Mouse (Mus musculus): ENCODE data around the gene 1700088E04Rik.
A peak's percentile ranks its signal among the peaks of the same experiment; 100 is the strongest.

The 1700088E04Rik gene

DNA sequence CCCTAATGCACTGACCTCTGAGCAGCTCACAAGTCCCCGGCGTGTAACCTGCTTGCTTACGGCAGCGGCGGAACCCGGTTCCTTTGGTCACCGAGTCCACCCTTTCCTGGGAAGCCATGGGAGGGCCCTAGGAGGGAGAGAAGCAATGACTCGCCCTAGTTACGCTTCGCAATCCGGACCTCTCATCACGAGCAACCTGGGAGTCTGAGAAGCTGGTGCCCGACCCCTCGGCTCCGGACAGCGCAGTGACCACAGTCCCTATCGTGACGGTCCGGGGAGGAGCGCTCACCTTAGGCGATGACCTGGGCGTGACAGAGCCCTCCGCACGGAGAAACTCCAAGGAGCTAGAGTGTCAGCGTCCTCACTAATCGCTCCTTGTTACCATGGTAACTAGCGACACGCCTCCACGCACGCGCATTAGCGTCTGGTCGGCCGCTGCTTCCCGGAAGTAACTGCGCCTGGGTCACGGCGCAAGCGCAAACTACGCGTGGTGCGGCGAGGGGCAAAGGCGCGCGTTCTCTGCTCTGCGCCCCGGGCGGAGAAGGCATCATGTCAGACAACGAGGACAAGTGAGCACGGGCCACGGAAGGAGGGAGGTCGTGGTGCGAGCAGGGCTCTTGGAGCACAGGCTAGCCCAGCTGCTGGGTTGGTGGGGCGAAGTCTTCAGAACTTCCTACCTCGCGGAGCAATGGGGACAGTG lies at the start of gene 1700088E04Rik, which contains the start of gene Polr2f:
TSS of gene 1700088E04Rik (minus strand) at position 388 of the 700 bp plus-strand sequence.
TSS of gene Polr2f (plus strand) at position 144 of the 700 bp plus-strand sequence.
- peak; percentile 95 to 96 for DNase-seq (ENCODE audit: low spot score in 2 of 2)

DNA sequence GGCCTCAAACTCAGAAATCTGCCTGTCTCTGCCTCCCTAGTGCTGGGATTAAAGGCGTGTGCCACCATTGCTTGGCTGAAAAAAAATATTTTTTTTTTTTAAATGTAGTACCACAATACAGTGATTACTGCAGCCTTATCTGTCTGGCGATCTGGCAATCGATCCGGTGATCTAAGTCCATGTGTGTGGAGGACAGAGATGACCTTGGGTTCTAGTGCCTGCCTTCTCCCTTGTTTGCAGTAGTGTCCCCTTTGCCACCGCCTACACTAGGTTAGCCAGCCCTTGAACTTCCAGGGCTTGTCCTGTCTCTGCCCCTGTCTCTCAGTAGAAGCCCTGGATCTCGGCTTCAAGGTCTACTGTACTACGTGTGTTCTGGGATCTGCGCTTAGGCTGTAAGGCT lies 46.8 kb upstream of the 1700088E04Rik start:
- DNase-seq (ENCODE audit: low spot score in 2 of 2), result no peak

DNA sequence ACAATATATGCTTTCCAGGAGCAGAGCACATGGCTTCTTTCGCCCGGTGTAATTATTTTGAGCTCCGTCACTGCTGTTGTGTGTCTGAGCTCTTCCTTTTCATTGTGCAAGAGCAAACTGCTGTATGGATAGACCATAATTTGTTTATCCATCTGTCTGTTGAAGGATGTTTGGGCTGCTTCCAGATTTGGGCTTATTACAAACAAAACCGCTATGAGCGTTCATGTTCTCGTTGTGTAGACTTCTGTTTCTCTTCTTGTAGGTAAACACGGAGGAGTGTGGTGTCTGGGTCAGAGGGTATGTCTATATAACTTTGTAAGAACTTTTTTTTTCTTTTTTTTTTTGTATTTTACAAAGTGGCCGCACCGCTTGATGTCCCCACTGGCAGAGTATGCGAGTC lies 44.2 kb upstream of the 1700088E04Rik start:
- DNase-seq (ENCODE audit: low spot score in 2 of 2), result no peak

DNA sequence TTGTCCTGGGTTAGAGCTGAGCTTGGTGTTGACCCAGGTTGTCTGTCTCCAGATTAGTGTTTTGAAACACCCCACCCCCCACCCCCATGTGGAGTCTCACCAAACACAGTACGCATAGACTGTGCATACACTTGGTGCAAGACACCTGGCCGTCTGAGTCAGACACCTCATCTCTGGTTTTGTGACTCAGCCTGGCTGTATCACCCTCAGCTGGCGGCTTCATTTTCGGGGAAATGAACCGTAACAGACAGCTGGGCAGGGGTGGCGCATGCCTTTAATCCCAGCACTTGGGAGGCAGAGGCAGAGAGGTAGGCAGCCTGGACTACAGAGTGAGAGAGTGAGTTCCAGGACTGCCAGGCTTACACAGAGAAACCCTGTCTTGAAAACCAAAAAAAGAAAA lies 35.9 kb upstream of the 1700088E04Rik start:
- no peak for DNase-seq (ENCODE audit: low spot score in 2 of 2)

DNA sequence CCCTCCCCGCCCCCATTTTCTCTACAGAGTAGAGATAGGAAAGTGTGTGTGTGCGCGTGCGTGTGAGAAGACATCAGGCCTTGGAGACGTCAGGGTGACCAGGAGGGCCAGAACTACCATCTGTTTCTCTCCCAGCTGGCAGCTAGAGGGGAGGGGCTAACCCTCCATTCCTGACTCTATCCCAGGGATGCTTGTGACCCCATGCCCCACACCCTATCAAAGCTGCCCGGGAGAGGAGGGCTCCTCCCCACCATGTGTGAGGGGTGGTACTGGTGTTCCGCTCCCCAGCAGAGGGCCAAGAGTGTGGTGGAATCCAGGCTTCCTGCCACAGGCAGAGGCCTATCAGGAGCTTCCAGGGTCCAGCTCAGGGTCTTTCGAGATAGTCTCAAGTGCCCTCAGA lies 25.7 kb upstream of the 1700088E04Rik start:
- no peak for DNase-seq (ENCODE audit: low spot score in 2 of 2)

DNA sequence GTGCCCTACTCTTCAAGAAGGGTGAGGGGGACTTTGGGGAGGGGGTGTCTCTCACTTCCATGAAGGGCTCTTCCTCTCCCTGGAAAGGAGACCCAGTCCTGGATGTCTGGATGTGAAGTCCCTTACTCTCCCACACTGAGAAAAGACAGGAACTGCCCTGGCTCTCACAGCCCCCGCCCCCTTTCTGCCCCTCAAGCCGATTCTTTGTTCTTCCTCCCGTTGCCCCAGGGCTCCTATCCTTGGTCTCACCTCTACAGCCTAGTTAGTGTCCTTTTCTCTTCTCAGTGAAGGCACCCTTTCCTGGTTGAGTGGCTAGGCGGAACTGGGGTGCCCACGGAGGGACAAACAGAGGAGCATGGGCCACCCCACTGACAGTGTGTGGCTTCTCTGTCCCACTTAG lies 24.1 kb upstream of the 1700088E04Rik start, which contains the start of gene Sox10:
TSS of gene Sox10 (minus strand) at position 101 of the 400 bp plus-strand sequence.
- no peak for DNase-seq (ENCODE audit: low spot score in 2 of 2)

DNA sequence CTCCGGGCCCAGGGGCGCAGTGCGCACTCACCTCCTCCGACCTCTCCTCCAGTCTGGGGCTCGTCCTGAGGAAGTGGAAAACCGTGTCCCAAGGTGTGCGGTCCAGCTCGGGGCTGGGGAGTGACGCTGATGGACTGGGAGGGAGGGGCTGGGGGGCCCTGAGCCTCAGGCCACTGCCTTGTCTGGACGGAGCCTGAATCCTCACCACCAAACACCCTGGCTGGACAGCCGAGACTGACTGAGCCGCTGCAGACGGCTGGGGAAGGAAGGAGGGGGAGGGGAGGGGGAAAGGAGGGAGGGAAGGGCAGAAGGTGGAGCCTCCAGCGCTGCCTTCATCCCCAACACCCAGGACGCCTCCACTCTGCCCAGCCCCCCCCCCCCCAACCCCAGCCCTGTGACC lies 23.2 kb upstream of the 1700088E04Rik start:
- no peak for DNase-seq (ENCODE audit: low spot score in 2 of 2)

DNA sequence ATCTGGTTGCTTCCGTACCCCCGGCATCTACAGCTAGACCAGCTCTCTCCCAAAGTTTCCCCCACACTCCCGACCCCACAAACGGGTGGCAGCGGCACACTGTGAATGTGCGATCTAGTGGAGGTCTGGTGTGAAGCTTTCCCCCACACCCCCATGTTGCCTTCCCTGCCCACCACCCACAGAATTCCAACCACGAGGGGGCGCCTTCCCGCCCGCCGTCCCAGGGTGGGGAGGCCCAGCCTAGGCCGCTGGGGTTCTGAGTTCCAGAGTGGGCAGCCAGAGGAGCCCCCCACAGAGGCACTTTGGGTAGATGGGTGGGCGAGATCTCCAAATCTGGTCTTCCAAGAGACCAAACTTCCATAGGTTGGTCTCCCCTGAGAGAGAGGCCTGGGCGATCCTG lies 21.8 kb upstream of the 1700088E04Rik start:
- no peak for DNase-seq (ENCODE audit: low spot score in 2 of 2)

DNA sequence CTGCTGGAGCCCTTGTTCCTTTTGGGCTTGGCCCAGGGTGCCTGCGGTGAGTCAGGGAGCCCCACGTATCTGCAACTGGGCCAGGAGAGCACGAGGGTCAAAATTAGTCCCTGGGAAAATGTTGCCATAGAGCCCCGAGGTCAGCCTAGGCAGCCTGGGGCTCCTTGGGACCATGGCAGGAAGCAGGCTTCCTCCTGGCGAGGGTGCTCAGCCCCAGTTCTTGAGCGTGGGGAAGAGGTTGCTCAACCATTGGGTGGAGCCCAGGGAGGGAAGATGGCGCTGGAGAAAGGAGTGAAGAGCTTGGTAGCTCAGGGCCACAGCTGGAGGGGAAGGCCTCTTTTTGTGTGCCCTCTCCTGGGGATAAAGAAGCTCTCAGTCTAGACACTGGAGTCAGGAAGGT lies 21.2 kb upstream of the 1700088E04Rik start:
- DNase-seq (ENCODE audit: low spot score in 2 of 2), result no peak

DNA sequence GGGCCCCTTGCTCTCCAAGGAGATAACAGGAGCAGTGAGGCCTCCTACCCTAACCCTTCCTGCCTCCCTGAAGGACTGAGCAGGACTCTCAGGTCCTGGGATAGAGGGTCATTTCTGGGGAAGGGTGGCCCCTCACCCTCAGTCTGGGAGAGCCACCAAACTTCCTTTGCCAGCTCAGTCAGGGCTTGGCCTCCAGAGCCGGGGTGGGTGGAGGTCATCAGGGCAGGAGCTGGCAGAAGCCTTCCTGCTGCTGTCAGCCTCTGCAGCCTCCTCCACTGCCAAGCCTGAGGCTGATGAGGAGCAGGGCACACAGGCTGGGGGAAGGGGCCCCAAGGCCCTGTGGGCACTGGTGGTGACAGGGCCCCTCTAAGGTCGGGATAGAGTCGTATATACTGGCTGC lies 14.5 kb upstream of the 1700088E04Rik start:
- no peak for DNase-seq (ENCODE audit: low spot score in 2 of 2)

DNA sequence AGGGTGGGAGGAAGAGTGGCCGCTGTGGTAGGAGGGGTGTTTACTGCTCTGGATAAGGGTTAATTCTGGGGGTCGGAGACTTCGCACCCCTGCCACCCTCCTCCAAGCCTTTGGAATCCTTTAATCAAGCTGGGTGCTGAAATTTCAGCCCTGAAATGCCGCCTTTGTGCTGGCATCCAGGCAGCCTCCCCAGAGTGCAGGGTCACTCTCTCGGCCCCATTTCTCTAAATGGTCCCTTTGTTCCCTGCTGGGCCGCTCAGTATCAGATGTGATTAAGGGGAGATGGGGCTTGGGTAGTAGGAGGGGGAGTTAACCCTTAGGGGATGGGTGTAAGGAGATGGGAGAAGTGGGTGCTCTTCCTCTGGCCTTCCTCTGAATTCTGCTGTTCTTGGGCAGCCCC lies 11.7 kb upstream of the 1700088E04Rik start:
- DNase-seq (ENCODE audit: low spot score in 2 of 2), result no peak

DNA sequence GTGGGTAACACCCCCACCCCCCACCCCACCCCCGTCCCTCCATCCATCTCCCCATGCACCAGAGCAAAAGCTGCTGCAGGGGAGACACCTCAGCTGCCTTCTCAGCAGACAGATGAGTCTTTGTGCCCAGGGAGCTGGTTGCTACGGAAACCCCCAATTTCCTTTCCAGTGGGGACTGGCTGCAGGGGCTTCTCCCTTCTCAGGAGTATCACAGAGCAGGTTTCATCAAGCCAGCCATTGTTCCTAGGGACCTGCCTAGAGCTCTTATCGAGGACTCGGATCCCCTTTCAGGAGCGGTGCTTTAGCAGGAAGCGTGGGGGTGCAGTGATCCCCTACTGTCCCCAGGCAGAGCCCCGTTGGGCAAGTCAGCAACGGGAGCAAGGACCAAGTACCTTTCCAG lies 10.8 kb upstream of the 1700088E04Rik start:
- no peak for DNase-seq (ENCODE audit: low spot score in 2 of 2)

DNA sequence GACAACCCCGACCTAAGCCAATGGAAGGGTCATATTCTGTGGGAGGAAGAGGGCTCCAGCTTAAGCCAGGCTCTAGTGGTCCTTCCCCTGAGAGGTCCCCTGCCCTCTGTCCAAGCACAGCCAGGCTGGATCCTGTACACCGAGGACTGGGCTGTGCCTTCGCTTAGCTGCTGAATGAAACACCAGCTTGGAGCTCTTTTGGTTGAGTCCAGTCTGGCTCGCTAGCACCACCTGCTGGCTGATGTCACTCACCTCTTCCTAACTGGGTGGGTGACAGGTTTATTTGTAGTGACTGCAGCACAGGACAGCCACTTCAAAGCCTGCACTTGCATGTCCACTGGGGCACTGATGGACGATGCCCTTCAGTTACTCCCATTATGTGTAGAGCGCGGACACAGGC lies 7.5 kb upstream of the 1700088E04Rik start:
- peak; percentile 71 for DNase-seq (ENCODE audit: low spot score in 2 of 2)

DNA sequence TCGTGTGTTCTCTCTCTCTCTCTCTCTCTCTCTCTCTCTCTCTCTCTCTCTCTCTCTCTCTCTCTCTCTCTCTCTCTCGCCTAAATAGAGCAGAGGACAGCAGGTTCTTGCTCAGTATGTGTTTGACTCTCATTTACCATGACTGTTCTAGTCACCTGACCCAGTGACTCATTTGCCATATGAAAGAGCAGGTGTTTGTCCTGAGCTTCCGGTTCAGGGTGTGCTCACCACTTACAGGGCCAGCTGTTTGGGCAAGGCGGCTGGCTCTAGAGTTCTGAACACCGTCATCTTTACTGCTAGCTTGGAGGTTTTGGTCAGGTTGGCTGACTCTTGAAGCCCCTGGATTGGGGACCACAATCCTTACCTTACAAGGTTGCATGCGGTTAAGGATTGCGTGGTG lies 4.5 kb upstream of the 1700088E04Rik start:
- no peak for DNase-seq (ENCODE audit: low spot score in 2 of 2)

DNA sequence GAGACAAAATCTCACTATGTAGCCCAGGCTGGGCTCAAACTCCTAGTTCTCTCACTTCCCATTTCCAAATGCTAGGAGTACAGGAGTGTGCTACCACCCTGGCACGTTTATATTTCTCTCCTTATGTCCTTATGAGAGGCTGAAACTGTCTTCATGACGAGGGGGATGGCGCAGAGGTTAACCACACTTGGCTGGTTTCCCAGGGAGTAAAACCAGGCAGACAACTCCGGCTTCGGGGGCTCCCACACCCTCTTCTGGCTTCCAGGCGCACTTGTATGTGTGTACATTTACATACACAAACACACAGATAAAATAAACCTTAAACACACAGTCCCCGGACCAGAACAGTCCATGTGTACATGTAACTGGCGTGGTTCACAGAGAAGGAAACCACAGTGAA lies 3.0 kb upstream of the 1700088E04Rik start:
- no peak for DNase-seq (ENCODE audit: low spot score in 2 of 2)

DNA sequence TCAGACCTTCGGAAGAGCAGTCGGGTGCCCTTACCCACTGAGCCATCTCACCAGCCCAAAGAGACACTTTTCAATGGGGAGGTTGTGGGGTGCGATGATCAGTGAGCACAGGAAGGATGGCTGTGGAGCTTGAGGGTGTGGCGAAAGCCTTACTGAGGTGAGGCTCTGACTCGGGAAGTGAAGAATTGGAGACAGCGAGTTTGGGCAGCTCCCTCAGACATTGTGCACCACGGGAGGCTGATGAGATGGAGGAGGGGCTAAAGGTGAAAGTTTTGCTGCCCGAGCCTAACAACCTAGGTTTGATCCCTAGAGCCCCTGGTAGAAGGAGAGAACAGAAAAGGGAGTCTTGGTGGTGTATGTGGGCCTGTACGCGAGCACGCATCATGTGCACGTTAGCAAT lies 2.3 kb upstream of the 1700088E04Rik start:
- DNase-seq (ENCODE audit: low spot score in 2 of 2), result no peak

DNA sequence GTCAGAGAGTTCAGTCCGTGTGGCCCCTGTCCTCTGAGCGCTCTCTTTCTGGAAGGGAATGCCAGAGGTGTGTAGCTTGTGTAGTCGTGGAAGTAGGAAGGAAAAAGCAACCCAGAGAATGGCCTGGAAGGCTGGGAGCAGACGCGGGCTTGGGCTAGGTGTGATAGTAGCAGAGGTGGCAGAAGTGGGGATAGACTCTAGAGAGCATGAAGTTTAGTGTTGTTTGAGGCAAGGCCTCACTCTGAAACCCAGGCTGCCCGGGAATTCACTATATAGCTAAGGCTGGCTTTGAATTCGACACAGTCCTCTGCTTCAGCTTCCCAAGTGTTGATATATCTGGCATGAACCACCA lies 489 bp upstream of the 1700088E04Rik start:
- DNase-seq (ENCODE audit: low spot score in 2 of 2), result no peak

DNA sequence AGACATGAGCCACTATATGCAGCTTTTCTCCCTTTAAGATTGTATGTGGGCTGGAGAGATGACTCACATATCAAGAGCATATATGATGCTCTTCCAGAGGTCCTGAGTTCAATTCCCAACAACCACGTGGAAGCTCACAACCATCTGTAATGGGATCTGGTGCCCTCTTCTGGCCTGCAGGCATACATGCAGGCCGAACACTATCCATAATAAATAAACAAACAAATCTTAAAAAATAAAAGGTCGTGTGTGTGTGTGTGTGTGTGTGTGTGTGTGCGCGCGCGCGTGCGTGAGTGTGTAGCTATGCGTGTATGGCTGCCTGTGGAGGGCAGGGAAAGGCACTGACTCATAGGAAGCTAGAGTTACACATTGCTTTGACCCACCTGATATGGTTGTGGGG lies 1.4 kb downstream of the 1700088E04Rik start:
- no peak for DNase-seq (ENCODE audit: low spot score in 2 of 2)

DNA sequence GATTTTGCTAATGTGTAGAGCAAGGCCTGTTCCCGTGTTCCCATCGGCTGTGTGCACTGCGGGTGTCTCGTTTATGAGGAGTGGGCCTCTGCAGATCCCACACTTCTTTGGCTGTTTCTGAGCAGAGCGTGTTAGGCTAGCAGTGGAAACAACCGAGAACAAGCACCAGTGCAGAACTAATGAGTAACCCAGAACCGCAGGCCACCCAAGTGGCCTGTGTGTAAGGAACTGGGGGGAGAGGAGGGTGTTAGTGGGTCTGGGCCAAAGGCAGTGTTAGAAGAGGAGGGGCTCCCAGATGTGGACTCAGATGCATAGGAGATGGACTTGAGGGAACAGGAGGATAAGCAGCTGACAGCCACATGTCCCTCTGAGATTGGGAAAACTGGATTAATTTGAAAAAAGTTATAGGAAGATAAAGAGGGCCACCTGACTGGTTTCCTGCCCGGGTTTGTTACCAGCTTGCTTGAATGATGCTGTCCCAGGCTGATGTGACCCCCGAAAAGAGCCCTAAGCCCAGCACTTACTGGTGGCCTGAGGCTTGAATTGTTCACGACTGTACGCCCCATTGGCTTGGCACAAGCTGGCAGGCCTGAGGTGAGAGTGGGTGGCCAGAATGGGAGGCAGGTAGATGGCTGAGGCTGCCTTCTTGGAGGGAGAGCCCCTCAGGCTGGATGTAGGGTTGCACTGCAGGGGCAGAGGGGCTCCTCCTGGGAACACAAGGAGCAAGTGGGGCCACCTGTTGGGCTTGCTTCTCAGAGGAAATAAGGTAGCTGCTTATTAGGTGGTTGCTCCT lies 5.1 kb downstream of the 1700088E04Rik start:
- DNase-seq (ENCODE audit: low spot score in 2 of 2), result no peak

DNA sequence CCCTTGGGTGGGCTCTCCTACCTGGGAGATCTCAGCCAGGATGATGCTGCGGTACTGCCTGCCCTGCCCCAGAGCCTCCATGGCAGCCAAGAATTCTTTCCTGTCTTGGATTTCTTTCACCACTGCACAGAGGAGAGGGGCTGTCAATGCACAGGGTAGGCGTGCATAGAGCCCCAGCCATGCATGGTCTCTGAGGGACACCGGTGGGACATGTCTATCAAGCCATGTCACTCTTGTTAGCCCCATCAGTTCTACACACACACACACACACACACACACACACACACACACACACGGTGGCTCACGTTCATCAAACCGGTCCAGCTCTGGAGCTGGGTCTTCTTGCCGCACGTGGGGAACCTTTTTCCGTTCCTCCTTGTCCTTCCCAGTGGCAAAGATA lies 5.7 kb downstream of the 1700088E04Rik start:
- DNase-seq (ENCODE audit: low spot score in 2 of 2), result no peak

DNA sequence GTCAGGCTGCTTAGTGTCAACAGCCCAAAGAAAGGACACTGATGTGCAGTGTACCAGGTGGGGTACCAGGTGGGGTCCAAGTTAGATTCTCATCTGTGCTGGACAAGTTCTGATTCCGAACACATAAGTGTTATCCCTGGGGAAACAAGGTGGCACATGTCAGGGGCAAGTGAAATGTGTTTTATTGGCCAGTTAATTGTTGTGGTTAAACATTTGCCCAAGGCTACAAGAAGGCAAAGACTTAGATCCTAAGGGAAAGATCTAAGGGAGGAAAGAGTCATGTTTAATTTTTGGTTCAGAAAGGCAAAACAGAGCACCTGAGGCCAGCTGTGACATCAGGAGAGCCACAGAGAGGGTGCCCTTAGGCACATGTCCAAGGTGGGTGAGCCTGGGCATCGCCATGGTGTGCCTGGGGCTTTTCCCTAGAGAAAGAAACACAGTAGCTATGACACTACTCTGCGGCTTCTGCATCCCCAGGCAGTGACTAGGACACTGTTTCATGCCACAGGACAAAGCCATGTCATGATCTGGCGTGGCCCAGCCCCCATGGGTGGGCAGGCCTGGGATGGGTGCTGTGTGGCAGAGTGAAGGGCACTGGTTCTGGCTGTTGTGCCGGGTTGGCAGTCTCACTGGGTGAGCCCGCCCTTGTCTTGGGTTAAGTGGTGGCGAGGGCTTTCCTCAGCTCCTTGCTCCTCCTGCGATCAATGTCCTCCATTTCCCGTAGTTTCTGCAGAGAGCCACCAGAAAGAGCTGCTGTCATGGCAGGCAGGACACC lies 6.4 kb downstream of the 1700088E04Rik start:
- no peak for DNase-seq (ENCODE audit: low spot score in 2 of 2)

DNA sequence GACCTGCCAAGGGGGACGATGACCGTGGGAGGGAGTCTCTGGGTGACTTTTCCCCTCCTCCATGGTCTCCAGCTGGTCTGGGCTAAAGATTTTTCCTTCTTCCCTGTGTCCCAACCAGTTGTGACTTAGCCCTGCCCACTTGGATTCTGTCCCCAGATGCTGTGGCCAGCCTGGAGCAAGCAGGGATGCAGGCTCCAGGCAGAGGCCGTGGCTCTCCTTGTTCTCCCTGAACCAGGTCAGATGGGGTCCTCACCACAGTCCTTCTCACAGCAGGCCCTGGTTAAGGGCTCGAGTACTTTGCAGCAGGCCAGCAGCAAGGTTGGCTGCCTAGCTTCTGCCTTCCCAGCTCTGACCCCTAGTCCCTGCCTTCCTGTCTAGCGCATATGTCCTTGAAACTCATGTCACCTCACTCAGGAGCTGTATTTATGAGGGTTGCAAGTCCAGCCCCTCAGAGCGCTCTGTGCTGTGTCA lies 7.8 kb downstream of the 1700088E04Rik start:
- no peak for DNase-seq (ENCODE audit: low spot score in 2 of 2)

All from frontal cortex, postnatal 36 days (tissue).